Mouse (Mus musculus): ENCODE measurements around the gene Rspry1. TPM values are rescaled to one million over a fixed set of nuclear protein-coding genes. Genes with fewer than 3 reads are reported as not detected.

The Rspry1 gene
- total RNA-seq, 1 experiment from 2014 or later, result 44.0 TPM

DNA sequence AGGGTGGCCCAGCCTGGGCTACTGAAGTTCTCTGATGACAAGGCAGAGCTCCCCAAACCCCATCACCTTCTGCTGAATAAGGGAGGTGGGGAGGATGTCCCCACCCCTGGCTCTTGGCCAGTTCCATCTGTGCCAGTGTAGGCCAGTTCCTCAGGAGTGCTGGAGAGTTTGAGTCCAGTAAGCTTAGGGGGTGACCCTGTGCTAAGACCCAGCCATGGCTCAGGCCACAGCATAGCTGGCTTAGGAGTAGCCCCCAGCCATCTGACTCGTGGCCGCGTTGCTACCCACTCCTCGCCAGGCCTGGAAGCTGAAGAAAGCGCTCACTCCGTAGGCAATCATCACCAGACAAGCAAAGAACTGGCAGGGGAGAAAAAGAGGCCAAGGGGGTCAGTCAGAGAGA lies 74.2 kb downstream of the Rspry1 start:
- no peak for ATAC-seq (ENCODE audit: extremely low read depth, insufficient number of reproducible peaks, low FRiP score, poor library complexity, severe bottlenecking)

- no peak for ATAC-seq (ENCODE audit: extremely low read depth, insufficient number of reproducible peaks, low FRiP score, poor library complexity, severe bottlenecking)
These were observed 76.8 kb downstream of the Rspry1 start for GRCm38 (mm10) chr8:94678582-94678981.

GRCm38 (mm10) chr8:94680414-94680813 lies 78.7 kb downstream of the Rspry1 start:
- no peak for ATAC-seq (ENCODE audit: extremely low read depth, insufficient number of reproducible peaks, low FRiP score, poor library complexity, severe bottlenecking)

GRCm38 (mm10) chr8:94682732-94683524 lies 81.2 kb downstream of the Rspry1 start:
- no peak for ATAC-seq (ENCODE audit: extremely low read depth, insufficient number of reproducible peaks, low FRiP score, poor library complexity, severe bottlenecking)

DNA sequence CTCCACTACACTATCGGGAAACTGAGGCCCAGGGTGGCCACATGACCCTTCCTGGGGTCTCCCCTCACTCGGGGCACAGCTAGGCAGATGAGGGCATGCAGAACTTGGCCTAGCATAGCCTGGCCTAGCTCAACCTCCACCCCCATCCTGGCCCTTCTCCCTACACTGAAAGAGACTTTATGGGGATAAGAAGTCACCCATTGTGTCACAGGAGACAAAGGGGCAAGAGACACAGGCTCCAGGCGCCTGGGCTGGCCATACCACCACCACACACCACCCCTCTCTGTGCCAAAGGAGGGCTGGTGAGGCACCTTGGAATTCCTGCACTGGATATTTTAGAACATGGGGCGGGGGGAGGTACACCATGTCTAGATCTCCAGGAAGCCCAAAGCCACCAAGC lies 82.5 kb downstream of the Rspry1 start:
- ATAC-seq (ENCODE audit: extremely low read depth, insufficient number of reproducible peaks, low FRiP score, poor library complexity, severe bottlenecking), result no peak

DNA sequence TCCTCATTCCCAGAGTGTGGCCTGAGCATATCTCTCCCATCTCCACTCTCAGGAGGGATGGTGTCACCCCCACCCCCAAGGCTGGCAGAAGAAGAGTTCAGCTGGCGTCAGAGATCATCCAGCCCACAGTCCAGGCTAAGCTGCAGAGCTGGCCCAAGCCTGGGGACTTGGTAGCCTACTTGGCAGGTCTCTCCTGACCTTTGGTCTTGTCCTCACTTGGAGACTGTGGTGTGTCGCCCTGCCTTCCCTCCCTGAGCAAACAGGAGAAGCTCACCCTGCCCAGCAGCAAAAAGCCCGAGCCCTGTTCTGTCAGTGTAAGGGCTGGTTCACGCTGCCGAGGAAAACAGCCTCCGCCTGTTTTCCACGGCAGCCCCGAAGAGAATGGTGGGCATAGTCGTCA lies 84.2 kb downstream of the Rspry1 start:
- no peak; the same call in 1 of the 2 replicates for ATAC-seq (ENCODE audit: extremely low read depth, insufficient number of reproducible peaks, low FRiP score, poor library complexity, severe bottlenecking)

DNA sequence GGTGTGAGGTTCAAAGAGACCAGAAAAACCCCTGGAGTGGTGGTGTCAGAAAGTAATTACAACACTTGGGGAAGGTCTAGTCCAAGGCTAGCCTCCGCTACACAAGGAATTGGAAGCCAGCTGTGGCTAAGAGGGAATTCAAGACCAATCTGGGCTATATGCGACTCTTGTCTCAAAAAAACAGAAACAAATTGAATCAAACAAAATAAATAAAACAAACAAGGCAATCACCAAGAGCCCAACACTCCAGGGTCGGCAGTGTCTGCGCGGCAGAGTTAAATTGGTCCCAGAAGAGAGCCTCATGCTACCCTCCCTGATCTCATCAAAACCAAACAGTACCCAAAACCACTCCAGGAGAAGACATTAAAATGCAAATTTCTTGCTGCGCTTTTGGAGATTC lies 93.0 kb downstream of the Rspry1 start:
- ATAC-seq (ENCODE audit: extremely low read depth, insufficient number of reproducible peaks, low FRiP score, poor library complexity, severe bottlenecking), result no peak

GRCm38 (mm10) chr8:94695341-94695993 lies 93.7 kb downstream of the Rspry1 start:
- no peak for ATAC-seq (ENCODE audit: extremely low read depth, insufficient number of reproducible peaks, low FRiP score, poor library complexity, severe bottlenecking)

DNA sequence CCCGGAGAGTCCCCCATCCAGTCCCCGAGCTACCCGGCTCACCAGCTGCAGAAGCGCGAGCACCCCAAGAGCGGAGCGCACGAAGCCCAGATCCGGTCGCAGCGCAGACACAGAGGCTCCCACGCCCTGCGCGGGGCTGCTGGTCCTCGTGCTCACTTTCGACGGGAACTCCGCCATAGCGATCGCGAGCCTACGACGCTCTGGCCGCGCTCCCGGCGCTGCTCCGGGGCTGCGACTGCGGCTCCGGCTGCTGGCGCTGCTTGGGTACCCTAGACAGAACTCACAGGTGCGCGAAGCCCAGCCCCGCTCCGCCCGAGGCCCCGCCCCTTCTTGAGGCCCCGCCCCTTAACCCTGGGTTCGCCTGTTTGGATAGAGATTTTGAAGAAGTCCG lies 94.3 kb downstream of the Rspry1 start, which contains the start of gene Pllp:
Gene Pllp, minus strand, starts transcription at position 285 of the 391 bp plus-strand sequence.
- ATAC-seq (ENCODE audit: extremely low read depth, insufficient number of reproducible peaks, low FRiP score, poor library complexity, severe bottlenecking), result peak; percentile 20

- no peak for ATAC-seq (ENCODE audit: extremely low read depth, insufficient number of reproducible peaks, low FRiP score, poor library complexity, severe bottlenecking)
These were observed 94.8 kb downstream of the Rspry1 start for GRCm38 (mm10) chr8:94696566-94696965.

- ATAC-seq (ENCODE audit: extremely low read depth, insufficient number of reproducible peaks, low FRiP score, poor library complexity, severe bottlenecking), result no peak
These were observed 96.2 kb downstream of the Rspry1 start for GRCm38 (mm10) chr8:94697956-94698355.

GRCm38 (mm10) chr8:94699366-94699765 lies 97.6 kb downstream of the Rspry1 start:
- no peak for ATAC-seq (ENCODE audit: extremely low read depth, insufficient number of reproducible peaks, low FRiP score, poor library complexity, severe bottlenecking)

DNA sequence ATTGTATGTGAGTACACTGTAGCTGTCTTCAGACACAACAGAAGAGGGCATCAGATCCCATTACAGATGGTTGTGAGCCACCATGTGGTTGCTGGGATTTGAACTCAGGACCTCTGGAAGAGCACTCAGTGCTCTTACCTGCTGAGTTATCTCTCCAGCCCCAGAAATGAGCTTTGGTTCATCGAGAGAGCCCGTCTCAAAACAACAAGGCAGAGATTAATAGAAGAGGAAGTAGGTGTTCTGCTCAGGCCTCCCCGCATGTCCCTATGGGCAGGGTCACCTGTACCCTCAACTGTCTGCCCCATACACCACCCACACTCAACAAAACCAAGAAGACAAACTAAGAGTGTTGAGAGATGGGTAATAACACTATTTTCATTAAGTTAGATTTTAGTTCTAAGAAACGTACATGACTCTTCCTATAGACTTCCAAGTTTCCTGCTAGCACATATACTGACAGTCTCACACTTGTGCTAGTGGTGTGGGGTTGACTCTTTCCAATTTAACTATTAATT lies 98.7 kb downstream of the Rspry1 start:
- ATAC-seq (ENCODE audit: extremely low read depth, insufficient number of reproducible peaks, low FRiP score, poor library complexity, severe bottlenecking), result no peak

DNA sequence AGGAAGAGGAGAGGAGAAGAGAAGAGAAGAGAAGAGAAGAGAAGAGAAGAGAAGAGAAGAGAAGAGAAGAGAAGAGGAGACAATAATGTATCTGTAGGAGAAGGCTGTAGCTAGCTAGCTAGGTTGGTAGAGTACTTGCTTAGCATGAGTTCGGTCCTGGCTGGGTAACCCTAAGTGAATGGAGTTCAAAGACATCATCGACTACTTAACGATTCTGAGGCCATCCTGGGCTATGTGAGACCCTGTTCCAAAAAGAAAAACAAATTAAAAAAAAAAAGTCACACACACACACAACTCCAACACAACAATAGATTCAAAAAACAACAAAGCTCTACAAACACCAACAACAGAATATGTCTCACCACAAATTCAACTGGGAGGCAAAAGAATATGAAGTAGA lies 100.4 kb downstream of the Rspry1 start:
- no peak for ATAC-seq (ENCODE audit: extremely low read depth, insufficient number of reproducible peaks, low FRiP score, poor library complexity, severe bottlenecking)

- peak; percentile 48 for ATAC-seq (ENCODE audit: extremely low read depth, insufficient number of reproducible peaks, low FRiP score, poor library complexity, severe bottlenecking)
These were observed 101.4 kb downstream of the Rspry1 start for GRCm38 (mm10) chr8:94702844-94703813.

DNA sequence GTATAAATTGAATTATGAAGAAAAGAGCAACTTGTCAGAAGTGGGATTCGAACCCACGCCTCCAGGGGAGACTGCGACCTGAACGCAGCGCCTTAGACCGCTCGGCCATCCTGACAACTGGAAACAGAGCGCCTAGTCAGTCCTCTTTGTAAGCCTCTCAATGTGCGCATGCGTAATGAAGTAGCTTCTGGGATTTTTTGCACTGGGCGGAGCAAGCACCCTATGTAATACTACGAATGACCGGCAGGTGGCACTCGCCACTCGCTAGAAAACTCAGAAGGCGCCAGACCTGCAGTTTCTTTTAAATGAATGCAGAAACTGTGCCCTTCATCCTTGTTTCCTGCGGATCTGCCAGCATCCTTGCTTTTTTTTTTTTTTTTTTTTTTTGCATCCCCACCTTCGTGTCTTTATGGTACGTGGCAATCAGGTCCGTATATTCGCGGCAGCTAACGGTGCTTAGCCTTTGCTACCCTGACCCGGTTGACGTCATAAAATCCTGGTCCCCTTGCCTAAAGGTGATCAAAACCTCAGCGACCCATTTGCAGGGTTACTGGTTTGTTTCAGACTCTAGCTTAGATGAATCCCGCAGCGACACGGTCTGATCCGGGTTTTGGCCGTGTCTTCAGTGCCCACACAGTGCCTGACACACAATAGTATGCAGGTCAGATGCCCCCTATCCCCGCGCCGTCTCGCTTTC lies 102.4 kb downstream of the Rspry1 start:
- ATAC-seq (ENCODE audit: extremely low read depth, insufficient number of reproducible peaks, low FRiP score, poor library complexity, severe bottlenecking), result peak; percentile 87

- no peak for ATAC-seq (ENCODE audit: extremely low read depth, insufficient number of reproducible peaks, low FRiP score, poor library complexity, severe bottlenecking)
These were observed 102.9 kb downstream of the Rspry1 start for GRCm38 (mm10) chr8:94704669-94704984.

GRCm38 (mm10) chr8:94705581-94706245 lies 104.0 kb downstream of the Rspry1 start:
- no peak for ATAC-seq (ENCODE audit: extremely low read depth, insufficient number of reproducible peaks, low FRiP score, poor library complexity, severe bottlenecking)

All from neutrophil, adult 5-6 weeks (primary cell).